Mouse (Mus musculus) midbrain, embryonic 14.5 days (tissue): ENCODE measurements around the gene Gm45717. TPM values are rescaled to one million over a fixed set of nuclear protein-coding genes. Genes with fewer than 3 reads are reported as not detected.

ENCODE experiments used
- ATAC-seq: fragments of 200-750 bp; cut with Nextera tagmentation; 2 replicates; pipeline ENCODE4 v1.8.0; 2017; ENCODE audit warnings: moderate number of reproducible peaks, moderate library complexity; ENCODE audit not compliant: low FRiP score, low TSS enrichment
- DNase-seq: peaks from one replicate; pipeline ENCODE4 v3.0.0-alpha.2; 2015
- H3K27ac ChIP-seq: fragments of 300-500 bp; sonication (generic); replicated peaks from 2 replicates; pipeline ENCODE4 v1.5.1; 2014; ENCODE audit warnings: mild to moderate bottlenecking, low read depth, low read length, moderate library complexity
- H3K27me3 ChIP-seq: fragments of 300-500 bp; sonication (generic); 2 replicates; pipeline ENCODE4 v1.6.1; 2014; ENCODE audit warnings: low read length, control low read depth, mixed read lengths; ENCODE audit not compliant: control insufficient read depth, insufficient read depth
- H3K36me3 ChIP-seq: fragments of 300-500 bp; sonication (generic); 2 replicates; pipeline ENCODE4 v1.6.1; 2014; ENCODE audit warnings: low read length, control low read depth; ENCODE audit not compliant: control insufficient read depth, insufficient read depth
- H3K4me1 ChIP-seq: fragments of 300-500 bp; sonication (generic); 2 replicates; pipeline ENCODE4 v1.6.1; 2014; ENCODE audit warnings: mild to moderate bottlenecking, antibody characterized with exemption, low read length, control low read depth; ENCODE audit not compliant: control insufficient read depth, insufficient read depth
- H3K4me2 ChIP-seq: fragments of 300-500 bp; sonication (generic); 2 replicates; pipeline ENCODE4 v1.6.1; 2014; ENCODE audit warnings: mild to moderate bottlenecking, low read length, moderate library complexity
- H3K4me3 ChIP-seq: fragments of 300-500 bp; sonication (generic); replicated peaks from 2 replicates; pipeline ENCODE4 v1.5.1; 2014; ENCODE audit warnings: low read depth, low read length
- H3K9ac ChIP-seq: fragments of 300-500 bp; sonication (generic); replicated peaks from 2 replicates; pipeline ENCODE4 v1.6.1; 2014; ENCODE audit warnings: mild to moderate bottlenecking, low read length, moderate library complexity
- H3K9me3 ChIP-seq: fragments of 300-500 bp; sonication (generic); 2 replicates; pipeline ENCODE4 v1.6.1; 2016; ENCODE audit warnings: low read length, control low read depth, mixed read lengths; ENCODE audit not compliant: control insufficient read depth
- WGBS: fragments of 180-500 bp; shearing (Covaris S2); extraction: QIAGEN DNeasy Blood & Tissue Kit; methylation state at CpG from one replicate; pipeline ENCODE4 v1.1.7; 2014; 5-methylcytosine and 5-hydroxymethylcytosine counted together
- polyA plus RNA-seq: library from polyadenylated mRNA; unstranded; fragments of >200 nt; fragmentation: Nextera tagmentation; extraction: Ambion mirVana; gene quantifications from 2 replicates; pipeline ENCODE4 v1.2.1, GENCODE M21; 2014

Gm45717 gene
- polyA plus RNA-seq, 1 experiment from 2014 or later = not detected

GRCm38 (mm10) chr7:140923070-140923775 is 32.5 kb downstream of the Gm45717 start:
- Histone ChIP-seq H3K4me1 (0 out of 2 replicates have a peak, but pooled peaks cover 11% of the 10 kb centered on the region), H3K4me3 (peak overlapping the region; percentile 40), H3K27ac (no peak overlapping the region), H3K9me3 (no peaks in the 10 kb centered on the region), H3K27me3 (peaks cover 49% of the 10 kb centered on the region), H3K36me3 (no peaks in the 10 kb centered on the region), H3K4me2 (peak overlapping the region; percentile 75), H3K9ac (peak overlapping the region; percentile 36)
- no peak for ATAC-seq
- 20% methylated on average over 30 of the region's 30 CpGs for WGBS
- no peak for DNase-seq

DNA sequence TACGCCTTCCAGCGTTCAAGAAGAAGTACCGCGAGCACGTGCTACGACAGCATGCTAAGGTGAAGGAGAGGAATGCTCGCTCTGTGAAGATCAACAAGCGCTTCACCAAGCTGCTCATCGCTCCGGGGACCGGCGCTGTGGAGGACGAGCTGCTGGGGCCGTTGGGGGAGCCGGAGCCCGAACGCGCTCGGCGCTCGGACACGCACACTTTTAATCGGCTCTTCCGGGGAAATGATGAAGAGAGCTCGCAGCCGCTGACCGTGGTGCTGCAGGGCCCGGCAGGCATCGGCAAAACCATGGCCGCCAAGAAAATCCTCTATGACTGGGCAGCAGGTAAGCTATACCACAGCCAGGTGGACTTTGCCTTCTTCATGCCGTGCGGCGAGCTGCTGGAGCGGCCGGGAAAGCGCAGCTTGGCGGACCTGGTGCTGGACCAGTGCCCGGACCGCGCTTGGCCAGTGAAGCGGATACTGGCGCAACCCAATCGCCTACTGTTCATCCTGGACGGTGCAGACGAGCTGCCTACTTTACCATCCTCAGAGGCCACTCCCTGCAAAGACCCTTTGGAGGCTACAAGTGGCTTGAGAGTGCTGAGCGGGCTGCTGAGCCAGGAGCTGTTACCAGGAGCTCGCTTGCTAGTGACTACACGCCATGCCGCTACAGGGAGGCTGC is 33.2 kb downstream of the Gm45717 start:
- peaks cover 49% of the 10 kb centered on the region for H3K27me3 ChIP-seq
- peak overlapping the region; percentile 75 for H3K4me2 ChIP-seq
- H3K27ac ChIP-seq = no peak overlapping the region
- peak overlapping the region; percentile 36; the same call in 1 of the 2 replicates for H3K9ac ChIP-seq
- H3K36me3 ChIP-seq = no peaks in the 10 kb centered on the region
- no peaks in the 10 kb centered on the region for H3K9me3 ChIP-seq
- no peak for ATAC-seq
- H3K4me3 ChIP-seq = peak overlapping the region; percentile 40
- H3K4me1 ChIP-seq = 0 out of 2 replicates have a peak, but pooled peaks cover 11% of the 10 kb centered on the region
- peak; percentile 61 for DNase-seq
- under 1% methylated on average over 49 of the region's 49 CpGs for WGBS

DNA sequence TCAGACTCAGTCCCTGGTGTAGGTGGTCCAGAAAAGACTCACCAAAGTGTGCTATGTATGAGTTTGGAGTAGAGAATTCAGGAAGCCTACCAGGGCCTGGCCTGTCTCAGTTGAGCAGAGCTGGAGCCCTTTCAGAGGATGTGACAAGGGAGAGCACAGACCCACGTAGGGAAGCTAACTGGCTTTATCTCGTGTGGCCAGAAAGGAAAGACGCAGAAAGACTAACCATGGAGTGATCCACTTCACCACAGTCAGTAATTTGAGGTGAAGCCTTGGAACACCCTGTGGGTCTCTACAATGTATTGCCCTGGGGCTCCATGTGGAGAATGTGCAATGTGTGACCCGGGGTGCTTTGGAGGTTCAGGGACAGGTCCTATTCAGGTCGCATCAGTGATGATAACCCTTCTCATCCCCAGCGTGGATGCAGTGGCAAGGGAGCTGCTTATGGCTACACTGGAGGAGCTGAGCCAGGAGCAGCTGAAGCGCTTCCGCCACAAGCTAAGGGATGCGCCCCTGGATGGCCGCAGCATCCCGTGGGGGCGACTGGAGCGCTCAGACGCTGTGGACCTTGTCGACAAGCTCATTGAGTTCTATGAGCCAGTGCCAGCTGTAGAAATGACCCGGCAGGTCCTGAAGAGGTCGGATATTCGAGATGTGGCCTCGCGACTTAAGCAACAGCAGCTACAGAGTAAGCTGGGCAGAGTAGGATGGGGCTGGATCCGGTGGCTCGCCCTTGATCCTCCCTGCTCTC is 34.3 kb downstream of the Gm45717 start:
- peak overlapping the region; percentile 75; the same call in 1 of the 2 replicates for H3K4me2 ChIP-seq
- peaks cover 49% of the 10 kb centered on the region for H3K27me3 ChIP-seq
- 24% methylated on average over 22 of the region's 22 CpGs for whole genome bisulfite sequencing
- no peak overlapping the region for H3K27ac ChIP-seq
- H3K9ac ChIP-seq = no peak overlapping the region
- H3K36me3 ChIP-seq = no peaks in the 10 kb centered on the region
- H3K9me3 ChIP-seq = no peaks in the 10 kb centered on the region
- H3K4me1 ChIP-seq = 0 out of 2 replicates have a peak, but pooled peaks cover 11% of the 10 kb centered on the region
- ATAC-seq (no peak), DNase-seq (no peak)
- H3K4me3 ChIP-seq = 0 out of 2 replicates have a peak overlapping the region, but pooled peaks have one; percentile 40

- Histone ChIP-seq H3K36me3 (no peaks in the 10 kb centered on the region), H3K4me2 (peak within 1 kb of the TSS; percentile 75; the same call in 1 of the 2 replicates), H3K4me3 (0 out of 2 replicates have a peak within 1 kb of the TSS, but pooled peaks have one; percentile 40), H3K9ac (no peak within 1 kb of the TSS), H3K4me1 (0 out of 2 replicates have a peak, but pooled peaks cover 11% of the 10 kb centered on the region), H3K27me3 (peaks cover 49% of the 10 kb centered on the region), H3K27ac (no peak within 1 kb of the TSS), H3K9me3 (no peaks in the 10 kb centered on the region)
- 77% methylated on average over 8 of the region's 8 CpGs for WGBS
- DNase-seq (no peak), ATAC-seq (no peak)
Measured at GRCm38 (mm10) chr7:140920418-140921029, 35.2 kb downstream of the Gm45717 start, which contains the start of gene Nlrp6. Gene Nlrp6 (plus strand): TSS chr7:140920902.

DNA sequence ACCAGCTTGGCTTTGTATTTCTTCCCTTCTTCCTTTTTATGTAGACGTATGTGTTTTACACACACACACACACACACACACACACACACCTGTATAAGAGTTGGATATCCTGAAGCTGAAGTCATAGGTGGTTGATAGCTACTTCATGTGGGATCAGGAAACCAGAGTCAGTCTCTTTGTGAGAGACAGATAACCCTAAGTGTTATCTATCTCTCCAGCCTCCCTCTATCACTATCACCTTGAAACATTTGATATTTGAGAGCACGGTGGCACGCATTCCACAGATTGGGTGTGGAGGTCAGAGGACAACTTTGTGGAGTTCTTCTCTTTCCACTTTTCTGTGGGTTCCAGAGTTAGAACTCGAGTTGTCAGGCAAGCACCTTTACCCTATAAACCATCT is 35.8 kb downstream of the Gm45717 start:
- Histone ChIP-seq H3K4me1 (0 out of 2 replicates have a peak, but pooled peaks cover 11% of the 10 kb centered on the region), H3K9ac (no peak overlapping the region), H3K9me3 (no peaks in the 10 kb centered on the region), H3K27me3 (peaks cover 48% of the 10 kb centered on the region), H3K36me3 (no peaks in the 10 kb centered on the region), H3K4me3 (no peak overlapping the region), H3K27ac (no peak overlapping the region), H3K4me2 (no peak overlapping the region)
- DNase-seq = no peak
- WGBS = 81% methylated on average over 4 of the region's 4 CpGs
- ATAC-seq = no peak

GRCm38 (mm10) chr7:140914031-140914690 is 41.6 kb downstream of the Gm45717 start:
- DNase-seq (no peak), ATAC-seq (no peak)
- Histone ChIP-seq H3K27me3 (no peaks in the 10 kb centered on the region), H3K9ac (no peak overlapping the region), H3K9me3 (no peaks in the 10 kb centered on the region), H3K36me3 (no peaks in the 10 kb centered on the region), H3K4me3 (no peak overlapping the region), H3K4me1 (no peaks in the 10 kb centered on the region), H3K27ac (no peak overlapping the region), H3K4me2 (no peak overlapping the region)
- 85% methylated on average over 8 of the region's 8 CpGs for WGBS

DNA sequence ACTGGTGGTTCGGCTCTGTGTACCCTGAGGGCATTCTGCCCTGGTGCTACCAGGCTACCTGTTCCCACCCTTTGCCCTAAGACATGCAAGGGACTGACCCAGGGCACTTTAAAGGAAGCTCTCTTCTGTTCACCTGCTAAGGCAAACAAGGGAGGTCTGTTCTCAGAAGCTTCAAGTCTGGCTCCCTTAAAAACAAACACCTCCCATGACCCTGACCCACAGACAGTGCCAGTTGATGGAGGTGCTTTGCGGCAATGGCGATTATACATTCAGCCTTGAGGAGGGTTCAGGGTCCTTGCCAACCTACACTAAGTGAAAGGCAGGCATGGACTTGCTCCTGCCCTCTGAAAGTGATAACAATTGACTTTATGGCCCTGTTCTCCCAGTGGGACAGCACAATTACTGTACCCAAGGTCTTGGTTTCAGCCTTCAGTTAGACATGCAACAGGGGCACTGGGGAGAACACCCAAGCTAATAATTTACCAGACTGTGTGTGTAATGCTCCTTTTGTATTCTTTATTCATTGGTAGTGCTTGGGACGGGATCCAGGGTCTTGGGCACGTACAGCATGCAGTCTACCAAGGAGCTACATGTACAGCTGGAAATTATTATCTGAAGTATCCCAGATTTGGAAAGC is 42.8 kb downstream of the Gm45717 start:
- Histone ChIP-seq H3K36me3 (no peaks in the 10 kb centered on the region), H3K27me3 (no peaks in the 10 kb centered on the region), H3K27ac (no peak overlapping the region), H3K4me3 (no peak overlapping the region), H3K4me2 (no peak overlapping the region), H3K4me1 (0 out of 2 replicates have a peak, but pooled peaks cover 3% of the 10 kb centered on the region), H3K9ac (no peak overlapping the region), H3K9me3 (no peaks in the 10 kb centered on the region)
- WGBS = 82% methylated on average over 5 of the region's 5 CpGs
- ATAC-seq = no peak
- no peak for DNase-seq
